Mouse (Mus musculus): ENCODE data around the gene Ern2.

Ern2 gene

DNA sequence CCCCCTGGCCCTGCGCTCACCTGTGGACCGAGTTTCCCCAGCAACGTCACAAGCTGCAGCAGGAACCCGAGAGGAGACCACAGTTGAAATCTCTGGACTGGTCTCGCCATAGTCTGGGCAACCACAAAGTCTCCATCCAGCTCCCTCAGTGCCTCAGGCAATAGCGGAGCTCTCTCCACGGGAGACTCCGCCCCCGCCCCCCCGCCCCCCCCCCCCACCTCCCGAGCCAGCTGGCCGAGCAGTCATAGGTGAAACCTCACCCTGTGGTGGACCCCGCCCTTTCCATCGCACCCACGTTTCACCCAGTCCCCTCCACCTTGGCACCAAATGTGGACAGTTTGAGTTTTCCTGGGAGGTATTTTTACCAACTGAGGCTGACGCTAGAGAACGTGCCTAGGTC is at the start of gene Ern2:
Gene Ern2 (minus strand): TSS at position 165 of the 400 bp plus-strand sequence.
- in situ Hi-C loops (cut with MboI; ENCODE audit: low sequenced_read_pairs): loop anchor here (25.0 kb wide), 1 partner anchor 726 kb away; no protein-coding TSS in a partner anchor

DNA sequence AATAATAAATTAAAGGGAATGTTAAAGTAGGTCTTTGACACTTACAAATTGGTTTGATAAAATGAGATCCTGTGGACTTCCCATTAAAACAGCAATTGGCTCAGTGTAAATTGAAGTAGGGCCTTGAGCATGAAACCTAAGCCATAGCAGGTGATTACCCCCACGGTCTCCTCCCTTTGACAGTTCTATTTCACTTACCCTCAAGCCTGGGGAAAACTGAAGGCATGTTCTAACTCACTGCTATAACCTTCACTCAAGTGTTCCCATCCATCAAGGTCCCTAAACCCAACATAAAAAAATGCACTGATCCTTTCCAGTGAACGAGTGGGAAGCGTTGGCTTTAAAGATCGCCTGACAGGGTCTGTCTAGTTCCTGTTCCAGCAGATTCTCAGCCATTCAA is 44.9 kb upstream of the Ern2 start:
- in situ Hi-C loops (cut with MboI; ENCODE audit: low sequenced_read_pairs): no loop called here

DNA sequence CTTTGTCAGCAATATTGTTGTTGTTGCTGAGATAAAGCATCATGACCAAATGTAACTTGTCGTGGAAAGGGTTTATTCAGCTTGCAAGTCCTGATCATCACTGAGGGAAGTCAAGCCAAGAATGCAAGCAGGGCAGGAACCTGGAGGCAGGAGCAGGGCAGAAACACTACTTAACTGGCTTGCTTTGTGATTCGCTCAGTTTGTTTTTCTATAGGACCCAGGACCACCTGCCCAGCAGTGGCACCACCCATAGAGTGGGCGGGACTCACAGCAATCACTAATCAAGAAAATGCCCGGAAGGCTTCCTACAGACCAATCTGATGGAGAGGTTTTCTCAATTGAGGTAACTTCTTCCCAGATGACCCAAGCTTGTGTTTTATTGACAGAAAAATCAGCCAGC is 43.9 kb upstream of the Ern2 start:
- in situ Hi-C loops (cut with MboI; ENCODE audit: low sequenced_read_pairs): no loop called here

DNA sequence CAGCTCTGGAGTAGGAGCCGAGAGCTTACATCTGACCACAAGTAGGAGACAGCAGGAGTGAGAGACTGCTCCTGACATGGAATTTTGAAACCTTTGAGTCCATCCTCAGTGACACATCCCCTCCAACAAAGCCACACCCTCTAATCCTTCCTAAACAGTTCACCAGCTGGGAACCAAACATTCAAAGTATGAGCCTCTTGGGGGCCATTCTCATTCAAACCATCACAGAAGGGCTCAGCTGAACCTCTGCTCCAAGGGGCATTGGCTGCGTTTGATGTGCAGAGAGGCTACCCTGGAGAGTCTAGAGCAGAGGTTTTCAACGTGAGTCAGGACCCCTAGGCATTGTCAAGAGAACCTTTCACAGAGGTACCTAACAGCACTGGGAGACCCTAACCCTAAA is 43.3 kb upstream of the Ern2 start:
- in situ Hi-C loops (cut with MboI; ENCODE audit: low sequenced_read_pairs): no loop called here

DNA sequence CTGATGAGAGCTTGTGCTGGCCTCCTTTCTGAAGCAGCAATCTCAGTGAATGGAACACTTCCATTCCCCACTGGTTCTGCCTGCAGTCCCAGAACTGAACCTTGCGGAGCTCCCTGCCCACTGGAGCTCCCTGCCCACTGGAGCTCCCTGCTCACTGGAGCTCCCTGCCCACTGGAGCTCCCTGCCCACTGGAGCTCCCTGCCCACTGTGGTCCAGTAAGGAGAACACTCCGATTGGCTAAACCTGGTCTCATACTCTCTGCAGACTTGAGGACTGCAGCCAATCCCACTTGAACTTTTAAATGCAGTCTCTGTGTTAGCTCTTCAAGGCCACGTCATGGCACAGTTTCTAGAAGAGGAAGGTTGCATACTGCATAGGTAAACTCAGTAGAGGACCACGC is 40.7 kb upstream of the Ern2 start:
- in situ Hi-C loops (cut with MboI; ENCODE audit: low sequenced_read_pairs): no loop called here

- in situ Hi-C loops (cut with MboI; ENCODE audit: low sequenced_read_pairs): no loop called here
These were observed 40.2 kb upstream of the Ern2 start for GRCm38 (mm10) chr7:122226020-122226742.

DNA sequence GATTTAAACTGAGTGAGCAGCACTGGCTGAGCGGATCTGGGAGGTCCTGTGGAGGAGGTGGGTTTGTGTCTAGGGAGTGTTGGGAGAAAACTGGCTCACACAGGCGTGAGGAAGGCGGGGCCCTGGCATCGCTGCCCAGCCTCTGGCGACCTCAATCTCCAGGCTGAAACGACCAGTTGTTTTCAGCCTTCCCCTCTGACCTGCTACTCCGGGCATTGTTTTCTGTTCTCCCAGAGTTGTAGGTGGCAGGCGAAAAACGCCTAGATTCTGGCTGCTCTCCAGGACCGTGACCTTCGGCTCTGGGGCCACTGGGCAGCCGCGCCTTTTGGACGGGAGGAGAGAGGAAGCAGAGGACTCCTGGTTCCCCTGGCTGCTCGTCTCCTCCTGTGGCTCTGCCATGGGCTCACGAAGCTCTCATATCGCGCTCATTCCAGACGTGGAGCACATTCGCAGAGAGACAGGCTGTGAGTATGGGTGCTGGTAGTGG is 33.4 kb upstream of the Ern2 start, which contains the start of gene Chp2:
Gene Chp2 (plus strand): TSS at position 182 of the 487 bp plus-strand sequence.
- in situ Hi-C loops (cut with MboI; ENCODE audit: low sequenced_read_pairs): no loop called here

DNA sequence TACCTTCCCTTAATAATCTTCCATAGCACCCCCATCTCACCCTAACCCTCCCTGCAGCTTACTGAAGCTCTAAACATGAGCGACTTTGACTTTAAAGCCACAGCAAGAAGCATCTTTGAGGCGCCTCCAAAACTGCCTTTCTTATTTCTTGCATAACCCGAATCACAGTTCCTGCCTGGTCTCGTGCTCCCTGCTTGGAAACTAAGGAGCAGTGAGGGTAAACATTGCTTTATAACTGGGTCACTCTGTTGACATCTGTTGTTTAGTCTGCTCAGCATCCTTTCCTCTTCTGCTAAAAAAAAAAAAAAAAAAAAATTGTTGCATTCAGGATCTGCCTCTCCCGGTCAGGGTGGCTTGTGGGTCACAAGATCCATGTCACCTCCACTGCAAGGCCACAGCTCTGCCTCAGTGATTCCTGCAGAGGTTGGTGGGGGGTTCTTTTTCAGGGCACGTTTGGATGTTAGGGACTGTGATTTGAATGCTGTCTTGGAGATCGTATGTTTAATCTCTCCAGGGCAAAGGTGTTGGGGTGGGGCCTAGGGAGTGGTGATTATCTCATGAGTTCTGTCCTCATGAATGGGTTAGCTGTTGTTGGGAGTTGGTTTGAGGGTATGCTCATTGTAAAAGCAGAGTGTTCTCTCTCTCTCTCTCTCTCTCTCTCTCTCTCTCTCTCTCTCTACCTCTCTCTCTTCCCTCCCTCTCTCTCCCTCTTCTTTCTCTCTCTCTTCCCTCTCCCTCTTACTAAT is 22.4 kb upstream of the Ern2 start:
- in situ Hi-C loops (cut with MboI; ENCODE audit: low sequenced_read_pairs): no loop called here

- in situ Hi-C loops (cut with MboI; ENCODE audit: low sequenced_read_pairs): no loop called here
These were observed 20.1 kb upstream of the Ern2 start for GRCm38 (mm10) chr7:122206121-122206520.

DNA sequence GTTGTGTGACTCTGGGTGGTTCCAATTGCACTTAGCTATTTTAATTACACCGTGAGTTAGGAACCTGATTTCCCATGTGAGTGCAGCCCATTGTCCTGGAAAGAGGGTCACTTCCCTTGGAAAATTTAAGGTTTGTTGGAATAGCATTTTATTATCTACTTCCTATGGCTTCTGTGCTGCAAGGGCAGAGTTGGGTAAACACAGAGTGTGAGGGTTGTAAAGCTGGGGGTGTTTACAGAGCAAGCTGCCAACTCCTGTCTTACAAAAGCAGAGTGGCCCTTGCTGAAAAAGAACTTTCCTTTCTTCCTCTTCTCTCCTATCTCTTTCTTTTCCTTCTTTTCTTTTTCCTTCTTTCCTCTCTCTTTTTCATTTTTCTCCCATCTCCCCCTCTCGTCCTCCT is 17.9 kb upstream of the Ern2 start:
- in situ Hi-C loops (cut with MboI; ENCODE audit: low sequenced_read_pairs): no loop called here

GRCm38 (mm10) chr7:122199296-122199695 is 13.3 kb upstream of the Ern2 start:
- in situ Hi-C loops (cut with MboI; ENCODE audit: low sequenced_read_pairs): loop anchor here (25.0 kb wide), 1 partner anchor 713 kb away; no protein-coding TSS in a partner anchor

DNA sequence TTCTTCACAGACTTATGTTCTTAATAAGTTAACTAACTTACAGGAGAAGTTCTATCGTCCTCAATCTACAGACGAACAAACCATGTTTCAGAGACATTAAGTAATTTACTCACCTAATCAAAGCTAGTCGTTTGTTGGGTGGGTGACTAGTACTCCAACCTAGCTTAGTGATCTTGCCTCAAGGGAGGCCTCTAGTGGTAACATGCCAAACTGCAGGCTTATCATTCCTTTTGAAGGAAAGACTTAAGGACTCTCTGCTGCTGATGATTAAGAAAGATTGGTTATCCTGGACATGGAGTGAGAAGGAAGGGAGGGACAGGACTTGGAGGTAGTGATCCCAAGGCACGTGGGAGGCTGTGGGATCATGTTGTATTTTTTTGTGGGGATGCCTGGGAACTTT is 11.3 kb upstream of the Ern2 start:
- in situ Hi-C loops (cut with MboI; ENCODE audit: low sequenced_read_pairs): loop anchor here (25.0 kb wide), 1 partner anchor 715 kb away; no protein-coding TSS in a partner anchor

DNA sequence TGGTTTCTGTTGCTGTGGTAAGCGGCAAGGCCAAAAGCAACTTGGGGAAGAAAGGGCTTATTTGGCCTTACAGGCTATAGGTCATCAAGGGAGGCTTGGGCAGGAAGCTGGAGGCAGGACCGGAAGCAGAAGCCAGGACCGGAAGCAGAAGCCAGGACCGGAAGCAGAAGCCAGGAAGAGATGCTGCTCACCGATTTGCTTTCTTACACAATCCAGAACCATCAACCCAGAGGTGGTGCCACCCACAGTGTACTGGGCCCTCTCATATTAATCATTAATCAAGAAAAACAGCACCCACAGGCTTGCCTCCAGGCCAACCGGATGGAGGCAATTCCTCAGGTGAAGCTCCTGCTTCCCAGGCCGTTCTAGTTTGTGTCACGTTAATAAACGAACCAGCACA is 10.8 kb upstream of the Ern2 start:
- in situ Hi-C loops (cut with MboI; ENCODE audit: low sequenced_read_pairs): loop anchor here (25.0 kb wide), 1 partner anchor 716 kb away; no protein-coding TSS in a partner anchor

- in situ Hi-C loops (cut with MboI; ENCODE audit: low sequenced_read_pairs): loop anchor here (25.0 kb wide), 1 partner anchor 718 kb away; no protein-coding TSS in a partner anchor
These were observed 7.9 kb upstream of the Ern2 start for GRCm38 (mm10) chr7:122193919-122194318.

- in situ Hi-C loops (cut with MboI; ENCODE audit: low sequenced_read_pairs): loop anchor here (25.0 kb wide), 1 partner anchor 721 kb away; no protein-coding TSS in a partner anchor
These were observed 5.1 kb upstream of the Ern2 start for GRCm38 (mm10) chr7:122191097-122191496.

GRCm38 (mm10) chr7:122189484-122189883 is 3.5 kb upstream of the Ern2 start:
- in situ Hi-C loops (cut with MboI; ENCODE audit: low sequenced_read_pairs): loop anchor here (25.0 kb wide), 1 partner anchor 723 kb away; no protein-coding TSS in a partner anchor

- in situ Hi-C loops (cut with MboI; ENCODE audit: low sequenced_read_pairs): loop anchor here (25.0 kb wide), 1 partner anchor 728 kb away; no protein-coding TSS in a partner anchor
These were observed 1.4 kb downstream of the Ern2 start for GRCm38 (mm10) chr7:122184569-122184968.

DNA sequence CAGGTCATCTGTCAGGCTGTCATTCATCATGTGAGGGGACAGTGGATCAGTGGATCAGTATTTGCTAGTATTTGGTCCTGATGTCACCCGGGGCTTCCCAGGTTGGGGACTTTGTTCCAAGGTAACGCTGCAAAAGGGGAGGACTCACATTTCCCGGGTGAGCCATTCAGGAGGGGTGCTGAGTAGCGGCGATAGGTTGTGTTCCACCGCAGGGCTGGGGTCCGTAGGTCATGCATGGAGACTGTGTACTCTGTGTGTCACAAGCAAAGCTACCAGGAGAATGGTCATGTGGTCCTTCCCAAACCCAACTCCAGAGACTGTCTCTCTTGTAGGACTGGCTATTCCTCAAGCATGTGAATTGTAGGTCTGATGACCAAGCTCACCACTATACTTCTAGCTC is 5.3 kb downstream of the Ern2 start:
- in situ Hi-C loops (cut with MboI; ENCODE audit: low sequenced_read_pairs): loop anchor here (25.0 kb wide), 1 partner anchor 732 kb away; no protein-coding TSS in a partner anchor

DNA sequence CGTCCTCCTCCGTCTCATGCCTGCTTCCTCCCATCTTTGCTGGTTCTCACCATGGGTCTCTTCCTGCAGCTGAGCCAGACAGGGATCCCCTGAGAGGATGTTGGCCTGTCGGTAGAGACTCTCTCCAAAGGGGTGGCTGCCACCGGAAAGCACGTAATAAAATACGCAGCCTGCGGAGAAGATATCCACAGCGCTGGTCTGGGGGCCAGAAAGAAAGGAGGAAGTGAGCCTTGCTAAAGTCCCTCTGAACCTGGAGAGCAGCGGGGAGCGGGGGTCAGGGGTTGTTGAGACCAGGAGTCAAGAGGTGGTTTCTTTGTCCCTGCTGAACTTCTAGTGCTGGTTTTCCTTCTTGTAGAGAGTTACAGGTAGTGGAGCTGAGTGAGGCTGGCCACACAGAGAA is 14.4 kb downstream of the Ern2 start:
- in situ Hi-C loops (cut with MboI; ENCODE audit: low sequenced_read_pairs): no loop called here

- in situ Hi-C loops (cut with MboI; ENCODE audit: low sequenced_read_pairs): no loop called here
These were observed 15.3 kb downstream of the Ern2 start for GRCm38 (mm10) chr7:122170705-122171104.

GRCm38 (mm10) chr7:122167203-122167602 is 18.8 kb downstream of the Ern2 start:
- in situ Hi-C loops (cut with MboI; ENCODE audit: low sequenced_read_pairs): no loop called here
